Mouse (Mus musculus) liver, embryonic 14.5 days (tissue): ENCODE data around the gene Pts.

ENCODE experiments used
- CTCF ChIP-seq: IDR thresholded peaks from 2 replicates; pipeline ENCODE4 v1.5.1; 2016; ENCODE audit warnings: antibody characterized with exemption, low read depth, control low read depth
- EP300 ChIP-seq: IDR thresholded peaks from 2 replicates; pipeline ENCODE4 v1.6.1; 2016; ENCODE audit warnings: antibody characterized with exemption, low read depth

- TF ChIP-seq EP300 (no peak), CTCF (no peak)
Observed at GRCm38 (mm10) chr9:50505405-50505804, 23.1 kb downstream of the Pts start.
